Mouse (Mus musculus): ENCODE results near the gene Prkce. TPM values are rescaled to one million over a fixed set of nuclear protein-coding genes. Genes with fewer than 3 reads are reported as not detected.
A peak's percentile ranks its signal among the peaks of the same experiment; 100 is the strongest.

Gene Prkce
- total and polyA plus RNA-seq, 2 experiments from 2014 or later = 8.1 to 12.6 TPM

DNA sequence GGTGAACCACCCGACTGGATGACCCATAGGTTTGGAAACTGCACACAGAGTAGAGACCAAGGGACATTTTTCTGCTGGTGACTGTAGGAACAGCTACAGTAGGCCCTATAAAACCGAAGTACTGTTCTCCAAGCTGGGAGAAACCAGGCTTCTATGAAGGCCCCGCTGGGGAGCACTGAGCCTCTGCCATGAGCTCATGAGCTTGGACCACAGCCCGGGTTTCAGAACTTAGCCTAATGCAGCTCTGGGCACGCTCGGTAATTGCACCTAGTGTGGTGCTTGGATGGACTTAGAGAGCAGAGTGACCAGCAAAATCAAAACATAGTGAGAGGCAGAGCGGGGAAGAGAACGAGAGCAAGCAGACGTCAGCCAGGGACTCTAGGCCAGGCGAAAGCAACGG is 134.7 kb downstream of the Prkce start:
- H3K27ac ChIP-seq (ENCODE audit: low read depth) = peak overlapping the region; percentile 90
- H3K4me2 ChIP-seq (ENCODE audit: low read depth, low read length) = peak overlapping the region; percentile 14; the same call in 1 of the 2 replicates
- no peak for TF ChIP-seq CTCF (IDR thresholded peaks at IDR 0.05; ENCODE audit: low read depth)
- no peak for TF ChIP-seq EP300 (IDR thresholded peaks at IDR 0.05; ENCODE audit: low read depth)
- H3K9me3 ChIP-seq (replicated peaks; ENCODE audit: control insufficient read depth, low read length) = no peaks in the 10 kb centered on the region
- peak; percentile 17; the same call in 1 of the 2 replicates for ATAC-seq (ENCODE audit: insufficient read depth, low read depth)
- H3K4me1 ChIP-seq (ENCODE audit: control insufficient read depth, insufficient read depth) = peaks cover 36% of the 10 kb centered on the region
- H3K27me3 ChIP-seq (ENCODE audit: control insufficient read depth, insufficient read depth, low read length) = no peaks in the 10 kb centered on the region
- DNase-seq (ENCODE audit: low spot score) = peak; percentile 36
- 20% methylated on average over 11 of the region's 11 CpGs for WGBS
- H3K4me3 ChIP-seq (ENCODE audit: low read depth, low read length) = no peak overlapping the region
- H3K9ac ChIP-seq (replicated peaks; ENCODE audit: low read depth, low read length) = no peak overlapping the region
- H3K36me3 ChIP-seq (replicated peaks; ENCODE audit: control insufficient read depth, insufficient read depth, low read length) = no peaks in the 10 kb centered on the region

DNA sequence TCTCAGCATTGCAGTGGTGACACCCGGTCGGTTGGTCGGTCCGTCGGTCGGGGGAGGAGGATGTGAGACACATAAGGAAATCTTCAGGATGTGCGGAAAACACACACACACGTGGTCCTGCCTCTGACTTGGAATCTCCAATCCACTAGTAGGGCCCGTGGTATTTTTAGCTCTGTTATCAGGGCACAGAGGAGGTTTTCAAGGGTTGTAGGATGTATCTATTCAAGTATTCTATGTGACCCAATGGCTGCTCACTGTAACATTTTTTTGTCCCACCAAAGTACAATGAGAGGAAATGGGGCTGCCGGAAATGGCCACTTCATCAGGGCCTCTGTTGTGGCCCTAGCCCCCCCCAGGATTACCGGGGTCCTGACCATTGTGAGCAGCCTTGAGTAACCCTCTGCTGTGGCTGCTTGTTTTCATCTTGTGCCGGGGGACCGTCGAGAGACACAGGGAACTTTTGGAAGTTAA is 135.3 kb downstream of the Prkce start:
- ATAC-seq (ENCODE audit: insufficient read depth, low read depth) = peak; percentile 82
- 11% methylated on average over 14 of the region's 14 CpGs for WGBS
- H3K4me3 ChIP-seq (ENCODE audit: low read depth, low read length) = no peak overlapping the region
- H3K27ac ChIP-seq (ENCODE audit: low read depth) = peak overlapping the region; percentile 90
- H3K36me3 ChIP-seq (replicated peaks; ENCODE audit: control insufficient read depth, insufficient read depth, low read length) = no peaks in the 10 kb centered on the region
- no peak for TF ChIP-seq CTCF (IDR thresholded peaks at IDR 0.05; ENCODE audit: low read depth)
- TF ChIP-seq EP300 (IDR thresholded peaks at IDR 0.05; ENCODE audit: low read depth) = peak; percentile 62
- no peak overlapping the region for H3K9ac ChIP-seq (replicated peaks; ENCODE audit: low read depth, low read length)
- H3K4me1 ChIP-seq (ENCODE audit: control insufficient read depth, insufficient read depth) = peaks cover 36% of the 10 kb centered on the region
- no peaks in the 10 kb centered on the region for H3K9me3 ChIP-seq (replicated peaks; ENCODE audit: control insufficient read depth, low read length)
- no peaks in the 10 kb centered on the region for H3K27me3 ChIP-seq (ENCODE audit: control insufficient read depth, insufficient read depth, low read length)
- H3K4me2 ChIP-seq (ENCODE audit: low read depth, low read length) = peak overlapping the region; percentile 14; the same call in 1 of the 2 replicates
- peak; percentile 81 for DNase-seq (ENCODE audit: low spot score)

DNA sequence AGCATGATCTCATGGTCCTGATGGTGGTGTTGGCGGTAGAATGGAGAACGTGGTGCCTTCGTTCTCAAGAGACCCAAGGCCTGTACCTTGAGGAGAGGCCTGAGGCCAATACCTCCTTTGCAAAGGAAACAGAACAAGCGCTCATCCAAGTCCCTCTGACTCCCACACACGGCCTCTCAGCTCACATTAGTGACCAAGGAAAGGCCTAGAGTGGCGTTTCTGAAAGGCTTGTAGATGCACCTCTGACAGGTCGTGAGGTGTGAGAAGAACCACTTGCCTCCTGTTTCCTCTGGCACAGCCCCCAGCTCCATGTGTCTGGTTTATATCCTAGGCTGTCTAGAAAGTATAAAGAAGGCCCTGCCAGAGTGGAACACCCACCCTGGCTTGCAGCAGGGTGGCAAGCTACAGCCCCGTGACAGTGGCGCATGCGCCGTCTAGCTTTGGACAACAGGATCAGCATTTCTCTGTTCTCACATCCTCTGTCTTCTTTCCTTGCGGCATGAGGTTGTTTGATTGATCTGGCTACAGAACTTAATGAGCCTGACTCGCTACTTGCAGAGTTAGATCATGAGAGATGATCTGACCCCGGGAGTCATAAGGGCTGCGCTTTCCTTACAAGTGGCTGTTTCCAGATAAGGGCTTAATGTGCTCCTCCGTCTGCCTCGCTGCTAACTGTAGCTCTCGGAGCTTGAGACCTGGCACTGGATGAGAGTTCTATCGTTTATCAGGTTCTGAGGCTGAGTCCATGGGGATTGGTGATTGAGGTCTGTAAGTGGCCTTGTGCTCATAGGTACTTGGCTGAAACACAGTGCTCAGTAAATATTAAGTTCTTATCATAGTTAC is 136.0 kb downstream of the Prkce start:
- Histone ChIP-seq H3K27me3 (ENCODE audit: control insufficient read depth, insufficient read depth, low read length) (no peaks in the 10 kb centered on the region), H3K9me3 (replicated peaks; ENCODE audit: control insufficient read depth, low read length) (no peaks in the 10 kb centered on the region), H3K4me2 (ENCODE audit: low read depth, low read length) (0 out of 2 replicates have a peak overlapping the region, but pooled peaks have one; percentile 14), H3K9ac (replicated peaks; ENCODE audit: low read depth, low read length) (no peak overlapping the region), H3K27ac (ENCODE audit: low read depth) (peak overlapping the region; percentile 90), H3K4me3 (ENCODE audit: low read depth, low read length) (no peak overlapping the region), H3K36me3 (replicated peaks; ENCODE audit: control insufficient read depth, insufficient read depth, low read length) (no peaks in the 10 kb centered on the region), H3K4me1 (ENCODE audit: control insufficient read depth, insufficient read depth) (peaks cover 36% of the 10 kb centered on the region)
- 17% methylated on average over 19 of the region's 19 CpGs for WGBS
- peak; percentile 76 for DNase-seq (ENCODE audit: low spot score)
- peak; percentile 80 for ATAC-seq (ENCODE audit: insufficient read depth, low read depth)
- TF ChIP-seq EP300 (IDR thresholded peaks at IDR 0.05; ENCODE audit: low read depth) (no peak; the same call in 1 of the 2 replicates), CTCF (IDR thresholded peaks at IDR 0.05; ENCODE audit: low read depth) (no peak)

DNA sequence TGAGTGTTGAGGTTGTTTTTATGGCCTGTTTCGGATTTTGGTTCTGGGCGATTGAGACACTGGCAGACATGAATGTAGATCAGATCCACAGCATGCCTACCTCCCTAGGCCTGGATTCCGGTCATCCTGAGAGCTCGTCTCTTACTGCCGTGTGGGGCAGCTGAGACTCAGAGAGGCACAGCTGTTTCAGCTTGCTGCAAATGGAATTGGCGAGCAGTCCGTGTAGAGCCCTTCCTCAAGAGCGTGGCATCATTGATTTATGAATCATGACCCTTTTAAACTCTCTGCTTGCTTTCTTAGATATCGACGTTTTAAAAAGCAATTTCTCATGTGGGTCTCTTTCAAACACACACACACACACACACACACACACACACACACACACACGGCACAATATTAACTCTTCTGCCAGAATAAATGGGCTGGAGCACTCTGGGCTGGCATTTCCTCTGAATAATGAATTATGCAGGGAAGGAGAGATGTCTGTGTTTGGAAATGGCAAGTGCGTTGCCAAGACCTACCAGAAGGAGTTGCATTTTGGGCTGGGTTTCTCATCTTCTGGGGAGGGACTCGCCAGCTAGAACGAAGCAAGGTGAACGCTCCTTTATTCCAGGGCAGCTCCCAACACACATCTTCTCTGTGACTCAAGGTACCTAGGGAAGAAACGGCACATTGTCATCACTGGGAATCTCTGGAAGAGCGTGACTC is 137.5 kb downstream of the Prkce start:
- Histone ChIP-seq H3K9ac (replicated peaks; ENCODE audit: low read depth, low read length) (no peak overlapping the region), H3K4me3 (ENCODE audit: low read depth, low read length) (no peak overlapping the region), H3K9me3 (replicated peaks; ENCODE audit: control insufficient read depth, low read length) (no peaks in the 10 kb centered on the region), H3K36me3 (replicated peaks; ENCODE audit: control insufficient read depth, insufficient read depth, low read length) (no peaks in the 10 kb centered on the region), H3K27ac (ENCODE audit: low read depth) (no peak overlapping the region), H3K27me3 (ENCODE audit: control insufficient read depth, insufficient read depth, low read length) (no peaks in the 10 kb centered on the region), H3K4me2 (ENCODE audit: low read depth, low read length) (no peak overlapping the region), H3K4me1 (ENCODE audit: control insufficient read depth, insufficient read depth) (peaks cover 36% of the 10 kb centered on the region)
- ATAC-seq (ENCODE audit: insufficient read depth, low read depth) (no peak), DNase-seq (ENCODE audit: low spot score) (no peak)
- 89% methylated on average over 17 of the region's 17 CpGs for WGBS
- TF ChIP-seq CTCF (IDR thresholded peaks at IDR 0.05; ENCODE audit: low read depth) (no peak), EP300 (IDR thresholded peaks at IDR 0.05; ENCODE audit: low read depth) (no peak)

DNA sequence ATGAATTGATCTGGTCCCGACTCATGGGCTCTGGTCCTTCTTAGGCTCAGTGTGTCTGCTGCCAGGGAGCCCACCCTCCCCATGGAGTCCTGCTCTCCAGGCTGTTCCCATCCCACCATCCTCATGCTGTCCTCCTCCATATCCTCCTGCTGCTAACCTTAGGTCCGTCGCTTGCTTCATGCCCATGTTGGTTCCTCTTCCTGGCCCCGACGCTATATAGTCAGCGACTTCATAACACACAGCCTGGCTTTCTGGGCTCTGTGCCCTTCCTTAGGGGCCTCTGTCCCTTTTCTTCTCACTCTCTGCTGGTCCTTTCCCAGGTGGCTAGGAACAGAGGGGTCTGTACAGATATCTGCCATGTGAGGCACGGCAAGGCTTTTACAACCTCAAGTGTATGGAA is 138.6 kb downstream of the Prkce start:
- Histone ChIP-seq H3K4me2 (ENCODE audit: low read depth, low read length) (no peak overlapping the region), H3K27ac (ENCODE audit: low read depth) (no peak overlapping the region), H3K27me3 (ENCODE audit: control insufficient read depth, insufficient read depth, low read length) (no peaks in the 10 kb centered on the region), H3K9me3 (replicated peaks; ENCODE audit: control insufficient read depth, low read length) (no peaks in the 10 kb centered on the region), H3K4me1 (ENCODE audit: control insufficient read depth, insufficient read depth) (peaks cover 30% of the 10 kb centered on the region), H3K4me3 (ENCODE audit: low read depth, low read length) (no peak overlapping the region), H3K36me3 (replicated peaks; ENCODE audit: control insufficient read depth, insufficient read depth, low read length) (no peaks in the 10 kb centered on the region), H3K9ac (replicated peaks; ENCODE audit: low read depth, low read length) (no peak overlapping the region)
- DNase-seq (ENCODE audit: low spot score) (no peak), ATAC-seq (ENCODE audit: insufficient read depth, low read depth) (no peak)
- no peak for TF ChIP-seq EP300 (IDR thresholded peaks at IDR 0.05; ENCODE audit: low read depth)
- TF ChIP-seq CTCF (IDR thresholded peaks at IDR 0.05; ENCODE audit: low read depth) = no peak
- 68% methylated on average over 7 of the region's 7 CpGs for WGBS
